Mouse (Mus musculus) hindbrain, embryonic 13.5 days (tissue): ENCODE measurements at regions not wholly inside any gene's neighbourhood (a gene's known extent, or its start where the extent isn't known, plus 50 kb on each side); places are given as distances from the start of the nearest gene placed in this dataset.
"Not testable (repeated sequence)": the region's sequence is repeated elsewhere in the genome, so short reads cannot be mapped to it uniquely, and the experiment has no call there.

Experiments used
- ATAC-seq: fragments of 200-750 bp; cut with Nextera tagmentation; 2 replicates; pipeline ENCODE4 v1.8.0; 2017; ENCODE audit warnings: moderate TSS enrichment; ENCODE audit not compliant: low FRiP score
- H3K27ac ChIP-seq: fragments of 300-500 bp; sonication (generic); 2 replicates; pipeline ENCODE4 v1.5.1; 2015; ENCODE audit warnings: inconsistent platforms, mild to moderate bottlenecking, moderate library complexity
- H3K27me3 ChIP-seq: fragments of 300-500 bp; sonication (generic); 2 replicates; pipeline ENCODE4 v1.6.1; 2015; ENCODE audit warnings: mild to moderate bottlenecking, inconsistent platforms
- H3K36me3 ChIP-seq: fragments of 300-500 bp; sonication (generic); 2 replicates; pipeline ENCODE4 v1.6.1; 2015; ENCODE audit warnings: mild to moderate bottlenecking, inconsistent platforms
- H3K4me1 ChIP-seq: fragments of 300-500 bp; sonication (generic); replicated peaks from 2 replicates; pipeline ENCODE4 v1.6.1; 2015; ENCODE audit warnings: inconsistent platforms
- H3K4me2 ChIP-seq: fragments of 300-500 bp; sonication (generic); 2 replicates; pipeline ENCODE4 v1.6.1; 2015; ENCODE audit warnings: inconsistent platforms, mild to moderate bottlenecking, moderate library complexity
- H3K4me3 ChIP-seq: fragments of 300-500 bp; sonication (generic); 2 replicates; pipeline ENCODE4 v1.5.1; 2015; ENCODE audit warnings: mild to moderate bottlenecking, inconsistent platforms
- H3K9ac ChIP-seq: fragments of 300-500 bp; sonication (generic); 2 replicates; pipeline ENCODE4 v1.6.1; 2015; ENCODE audit warnings: mild to moderate bottlenecking, inconsistent platforms
- H3K9me3 ChIP-seq: fragments of 300-500 bp; sonication (generic); 2 replicates; pipeline ENCODE4 v1.6.1; 2016; ENCODE audit warnings: inconsistent platforms
- WGBS: fragments of 180-500 bp; shearing (Covaris S2); methylation state at CpG from one replicate; pipeline ENCODE4 v1.1.7; 2015; 5-methylcytosine and 5-hydroxymethylcytosine counted together

DNA sequence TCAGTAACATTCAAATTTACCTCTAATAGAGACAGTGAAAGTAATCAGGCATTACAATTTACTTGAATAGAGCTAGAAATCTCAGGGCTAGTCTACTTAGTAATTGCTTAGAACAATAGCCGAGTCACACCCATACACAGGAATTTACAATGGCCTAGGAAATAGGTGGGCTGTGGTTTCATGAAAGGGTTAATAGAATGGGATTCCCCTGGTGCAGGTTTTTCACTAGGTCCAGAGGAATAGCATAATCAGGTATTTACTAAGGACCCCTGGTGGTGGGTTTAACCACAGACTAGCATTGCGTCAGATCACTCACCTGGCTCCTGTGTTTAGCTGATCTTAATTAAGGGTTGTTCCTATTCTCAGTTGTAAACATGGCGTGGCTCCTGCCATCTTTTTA is 290.8 kb downstream of the Cyp26b1 start:
- H3K9ac ChIP-seq, H3K4me1 ChIP-seq, H3K4me2 ChIP-seq, H3K9me3 ChIP-seq, ATAC-seq, H3K27me3 ChIP-seq, H3K27ac ChIP-seq, H3K4me3 ChIP-seq, H3K36me3 ChIP-seq: not testable (repeated sequence)
- WGBS: 86% methylated on average over 3 of the region's 3 CpGs

DNA sequence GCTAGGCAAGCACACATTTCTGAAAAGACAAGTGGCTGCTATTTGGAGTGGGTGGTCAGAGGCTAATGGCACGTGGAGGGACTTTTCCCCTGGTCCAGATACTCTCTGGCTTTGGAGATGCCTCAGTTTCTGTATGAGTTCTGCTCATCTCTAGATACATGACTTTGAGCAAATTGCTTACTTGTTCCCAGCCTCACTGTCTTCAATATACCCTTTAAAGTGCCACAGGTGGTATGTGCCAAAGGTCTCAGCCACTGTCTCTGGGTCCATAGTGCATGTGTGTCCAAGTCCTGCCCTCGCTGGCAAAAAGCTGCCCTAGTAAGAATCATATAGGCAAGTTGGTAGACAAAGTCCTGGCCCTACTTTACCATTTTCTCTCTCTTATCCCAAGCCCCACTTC is 291.5 kb downstream of the Dysf start:
- Histone ChIP-seq H3K4me3 (no peak overlapping the region), H3K4me1 (no peaks in the 10 kb centered on the region), H3K36me3 (no peaks in the 10 kb centered on the region), H3K4me2 (no peak overlapping the region), H3K9ac (no peak overlapping the region), H3K9me3 (no peaks in the 10 kb centered on the region), H3K27me3 (0 out of 2 replicates have a peak, but pooled peaks cover 5% of the 10 kb centered on the region), H3K27ac (no peak overlapping the region)
- ATAC-seq: no peak
- WGBS: 84% methylated on average over 2 of the region's 2 CpGs

DNA sequence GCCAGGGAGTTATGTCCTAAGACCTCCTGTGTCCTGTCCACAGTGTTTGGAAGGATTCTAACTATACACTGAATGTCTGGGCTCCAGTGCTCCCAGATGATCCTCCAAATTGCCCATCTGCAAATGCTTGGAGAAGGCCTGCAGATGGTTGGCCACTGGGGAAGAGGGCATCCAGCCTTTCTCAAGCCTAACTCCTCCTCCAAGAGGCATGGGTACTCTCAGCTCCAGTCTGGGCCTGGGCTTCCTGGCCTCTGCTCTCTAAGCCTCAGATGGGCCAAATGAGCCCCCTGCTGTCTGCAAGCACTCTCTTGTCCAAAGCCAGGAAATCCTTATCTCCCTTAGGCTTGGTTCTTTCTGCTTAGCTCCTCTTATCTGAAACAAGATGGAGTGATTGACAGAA is 290.8 kb downstream of the Dysf start:
- Histone ChIP-seq H3K9ac (no peak overlapping the region), H3K4me1 (no peaks in the 10 kb centered on the region), H3K4me3 (no peak overlapping the region), H3K9me3 (no peaks in the 10 kb centered on the region), H3K27ac (no peak overlapping the region), H3K4me2 (no peak overlapping the region), H3K36me3 (no peaks in the 10 kb centered on the region), H3K27me3 (0 out of 2 replicates have a peak, but pooled peaks cover 5% of the 10 kb centered on the region)
- no peak for ATAC-seq

DNA sequence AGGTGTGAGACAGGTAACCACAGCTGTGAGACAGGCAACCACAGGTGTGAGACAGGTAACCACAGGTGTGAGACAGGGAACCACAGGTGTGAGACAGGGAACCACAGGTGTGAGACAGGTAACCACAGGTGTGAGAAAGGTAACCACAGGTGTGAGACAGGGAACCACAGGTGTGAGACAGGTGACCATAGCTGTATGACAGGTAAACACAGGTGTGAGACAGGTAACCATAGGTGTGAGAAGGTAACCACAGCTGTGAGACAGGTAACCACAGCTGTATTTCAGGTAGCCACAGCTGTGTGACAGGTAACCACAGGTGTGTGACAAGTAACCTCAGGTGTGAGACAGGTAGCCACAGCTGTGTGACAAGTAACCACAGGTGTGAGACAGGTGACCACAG is 265.5 kb downstream of the Dysf start:
- not testable (repeated sequence) for H3K9ac ChIP-seq, H3K27me3 ChIP-seq, H3K36me3 ChIP-seq, H3K27ac ChIP-seq, H3K9me3 ChIP-seq, H3K4me2 ChIP-seq, ATAC-seq, H3K4me3 ChIP-seq
- peaks cover 23% of the 10 kb centered on the region for H3K4me1 ChIP-seq

DNA sequence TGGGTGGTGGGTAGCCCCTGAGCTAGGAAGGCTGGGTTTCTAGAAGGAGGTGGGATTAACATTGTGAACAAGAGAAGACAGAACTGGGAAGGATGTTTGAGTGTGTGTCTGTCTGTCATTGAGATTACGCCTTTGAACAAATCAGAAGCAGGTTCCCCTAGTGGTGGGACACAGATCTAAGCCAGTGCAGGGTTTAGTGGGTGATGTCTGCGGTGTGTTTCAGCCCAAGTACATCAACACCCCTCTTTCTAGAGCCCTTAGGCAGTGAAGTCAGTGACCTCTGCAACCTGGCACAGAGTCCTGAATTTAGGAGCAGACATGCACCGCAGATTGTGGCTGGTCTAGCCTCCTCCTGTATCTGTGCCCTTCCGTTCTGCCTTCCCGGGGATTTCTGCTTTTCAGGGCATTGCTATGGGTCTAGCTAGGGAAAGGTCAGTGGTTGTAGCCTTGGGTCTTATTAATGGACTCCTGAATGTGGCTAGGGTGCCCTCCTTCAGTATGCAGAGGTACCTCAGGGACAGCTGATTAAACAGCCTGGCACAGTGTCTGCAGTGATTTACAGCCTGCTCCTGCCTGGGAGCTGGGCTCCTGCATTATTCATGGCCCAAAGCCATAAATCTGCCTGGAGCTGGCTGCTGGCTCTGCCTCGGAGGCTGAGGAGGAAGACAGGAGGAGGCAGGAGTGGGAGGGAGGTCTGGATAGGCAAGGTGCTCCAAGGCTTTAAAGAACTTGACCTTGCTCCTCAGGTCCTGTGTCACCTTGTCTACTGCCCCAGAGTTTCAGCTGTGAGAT is 264.3 kb downstream of the Dysf start:
- Histone ChIP-seq H3K9me3 (no peaks in the 10 kb centered on the region), H3K4me3 (no peak overlapping the region), H3K9ac (no peak overlapping the region), H3K27me3 (no peaks in the 10 kb centered on the region), H3K27ac (peak overlapping the region; percentile 64; the same call in 1 of the 2 replicates), H3K36me3 (no peaks in the 10 kb centered on the region), H3K4me2 (no peak overlapping the region), H3K4me1 (peaks cover 23% of the 10 kb centered on the region)
- ATAC-seq: peak; percentile 76
- 54% methylated on average over 6 of the region's 6 CpGs for WGBS

DNA sequence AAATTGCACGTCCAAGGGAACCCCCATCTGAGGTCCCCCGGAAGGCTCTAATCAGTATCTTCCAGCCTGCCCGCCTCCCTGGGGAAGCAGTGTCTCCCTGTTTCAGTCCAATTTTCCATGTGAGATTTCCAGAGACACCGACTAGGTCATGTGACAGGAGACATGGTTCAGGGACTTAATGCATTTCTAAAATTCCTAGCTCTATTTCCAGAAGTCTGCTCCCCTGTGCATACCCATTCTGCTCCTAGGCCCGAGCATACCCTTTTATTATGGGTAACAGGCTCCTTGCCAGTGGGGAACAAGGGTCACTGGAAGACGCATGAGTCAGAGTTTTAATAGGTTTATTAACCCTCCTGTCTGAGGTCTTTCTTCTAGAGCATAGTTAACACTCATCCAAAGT is 263.6 kb downstream of the Dysf start:
- Histone ChIP-seq H3K4me2 (no peak overlapping the region), H3K9me3 (no peaks in the 10 kb centered on the region), H3K36me3 (no peaks in the 10 kb centered on the region), H3K27ac (no peak overlapping the region), H3K27me3 (no peaks in the 10 kb centered on the region), H3K4me3 (no peak overlapping the region), H3K4me1 (peaks cover 23% of the 10 kb centered on the region), H3K9ac (no peak overlapping the region)
- 67% methylated on average over 6 of the region's 6 CpGs for WGBS
- ATAC-seq: no peak

DNA sequence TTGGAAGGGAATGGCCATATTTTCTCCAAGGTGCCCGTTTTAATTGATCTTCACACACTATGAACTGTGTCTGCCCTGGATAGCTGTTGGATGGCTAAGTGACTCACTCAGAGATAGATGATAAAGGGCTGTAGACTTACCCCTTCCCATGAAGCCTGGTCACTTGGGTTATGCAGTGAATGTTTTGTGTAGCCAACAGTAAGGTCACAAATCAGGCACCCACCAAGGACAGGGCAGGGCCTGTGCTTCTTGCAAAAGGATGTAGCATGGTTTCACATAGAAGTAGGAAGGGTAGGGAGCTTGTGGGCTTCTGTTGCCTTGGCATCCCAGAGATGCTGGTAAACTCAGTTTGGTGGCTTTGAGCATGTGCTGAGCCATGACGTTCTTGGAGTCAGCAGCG is 263.1 kb downstream of the Dysf start:
- H3K4me1 ChIP-seq: peaks cover 23% of the 10 kb centered on the region
- no peaks in the 10 kb centered on the region for H3K36me3 ChIP-seq
- H3K4me3 ChIP-seq: no peak overlapping the region
- 90% methylated on average over 3 of the region's 3 CpGs for WGBS
- no peak overlapping the region for H3K4me2 ChIP-seq
- H3K9me3 ChIP-seq: no peaks in the 10 kb centered on the region
- no peak overlapping the region for H3K9ac ChIP-seq
- H3K27me3 ChIP-seq: no peaks in the 10 kb centered on the region
- H3K27ac ChIP-seq: no peak overlapping the region
- no peak for ATAC-seq

DNA sequence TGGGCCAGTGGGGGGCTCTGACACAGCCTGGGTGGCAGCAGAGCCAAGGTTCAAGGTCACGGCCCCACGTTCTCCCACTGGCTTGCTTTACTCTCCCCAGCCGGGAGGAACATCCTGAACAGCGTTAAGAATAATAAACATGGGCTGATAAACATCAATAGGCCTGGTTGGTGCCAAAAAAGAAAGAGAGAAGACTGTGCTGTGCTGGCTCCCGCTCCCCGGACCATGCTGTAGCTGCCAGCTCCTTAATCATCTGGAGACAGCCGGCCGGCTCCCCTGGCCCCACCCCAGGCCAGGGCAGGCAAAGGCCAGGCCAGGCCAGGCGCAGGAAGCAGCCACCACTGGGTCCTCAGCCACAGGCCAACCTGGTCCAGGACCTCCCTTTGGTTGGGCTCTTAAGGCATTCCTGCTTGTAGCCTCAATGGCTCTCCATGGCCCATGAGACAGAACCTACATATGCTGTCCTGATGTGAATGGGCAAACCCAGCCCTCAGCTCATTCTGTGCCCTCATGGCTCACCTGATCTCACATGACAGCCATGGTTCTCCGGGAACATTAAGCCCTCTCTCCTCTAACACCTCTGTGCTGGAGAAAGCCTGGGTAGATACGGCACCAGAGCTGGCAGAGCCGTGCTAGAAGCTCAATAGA is 262.3 kb downstream of the Dysf start:
- no peak overlapping the region for H3K9ac ChIP-seq
- H3K27ac ChIP-seq: no peak overlapping the region
- H3K9me3 ChIP-seq: no peaks in the 10 kb centered on the region
- no peak overlapping the region for H3K4me2 ChIP-seq
- H3K4me1 ChIP-seq: peaks cover 23% of the 10 kb centered on the region
- H3K27me3 ChIP-seq: no peaks in the 10 kb centered on the region
- WGBS: 58% methylated on average over 12 of the region's 12 CpGs
- no peaks in the 10 kb centered on the region for H3K36me3 ChIP-seq
- no peak overlapping the region for H3K4me3 ChIP-seq
- ATAC-seq: no peak

DNA sequence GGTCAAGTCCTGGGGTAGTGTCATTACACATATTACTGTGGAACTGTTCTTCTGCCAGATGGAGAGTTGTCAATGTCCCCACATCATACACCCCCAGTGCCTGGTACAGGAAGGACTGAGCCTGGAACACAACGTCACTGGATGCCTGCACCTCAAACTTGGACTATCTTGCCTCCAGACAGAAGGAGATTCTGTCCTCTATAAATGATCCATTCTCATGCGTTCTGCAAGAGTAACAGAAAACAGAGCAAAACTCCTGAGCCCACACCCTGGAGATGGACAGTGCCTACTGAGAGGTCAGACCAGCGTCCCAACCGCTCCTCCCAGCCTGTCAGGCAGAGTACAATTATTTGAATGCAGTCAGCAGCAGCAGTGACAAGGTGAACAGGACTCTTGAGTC is 261.1 kb downstream of the Dysf start:
- H3K36me3 ChIP-seq: no peaks in the 10 kb centered on the region
- 86% methylated on average over 4 of the region's 4 CpGs for WGBS
- peaks cover 23% of the 10 kb centered on the region for H3K4me1 ChIP-seq
- ATAC-seq: no peak
- 0 out of 2 replicates have a peak, but pooled peaks cover 4% of the 10 kb centered on the region for H3K27me3 ChIP-seq
- H3K4me3 ChIP-seq: no peak overlapping the region
- no peak overlapping the region for H3K4me2 ChIP-seq
- no peaks in the 10 kb centered on the region for H3K9me3 ChIP-seq
- no peak overlapping the region for H3K27ac ChIP-seq
- H3K9ac ChIP-seq: no peak overlapping the region

DNA sequence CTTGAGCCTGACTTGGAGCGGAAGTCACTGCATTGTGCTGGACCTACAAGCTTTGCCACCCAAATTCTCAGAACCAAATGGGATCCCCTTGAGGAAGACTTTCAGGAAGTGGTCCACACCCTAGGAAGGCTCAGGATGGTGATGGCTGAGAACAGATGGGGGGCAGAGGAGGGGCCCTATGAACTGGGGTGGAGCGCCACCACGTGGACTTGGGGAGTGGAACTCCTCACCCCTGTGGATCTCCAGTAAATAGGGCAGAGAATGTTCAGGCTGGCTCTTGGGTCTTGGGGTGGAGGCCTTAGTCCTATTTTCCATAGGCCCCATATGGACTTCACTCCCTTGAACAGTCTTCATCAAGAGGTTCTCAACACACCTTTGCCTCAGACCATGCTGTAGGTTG is 260.6 kb downstream of the Dysf start:
- Histone ChIP-seq H3K27ac (no peak overlapping the region), H3K4me2 (no peak overlapping the region), H3K4me1 (peaks cover 23% of the 10 kb centered on the region), H3K36me3 (no peaks in the 10 kb centered on the region), H3K4me3 (no peak overlapping the region), H3K27me3 (0 out of 2 replicates have a peak, but pooled peaks cover 4% of the 10 kb centered on the region), H3K9me3 (no peaks in the 10 kb centered on the region), H3K9ac (no peak overlapping the region)
- ATAC-seq: no peak
- 68% methylated on average over 3 of the region's 3 CpGs for WGBS

DNA sequence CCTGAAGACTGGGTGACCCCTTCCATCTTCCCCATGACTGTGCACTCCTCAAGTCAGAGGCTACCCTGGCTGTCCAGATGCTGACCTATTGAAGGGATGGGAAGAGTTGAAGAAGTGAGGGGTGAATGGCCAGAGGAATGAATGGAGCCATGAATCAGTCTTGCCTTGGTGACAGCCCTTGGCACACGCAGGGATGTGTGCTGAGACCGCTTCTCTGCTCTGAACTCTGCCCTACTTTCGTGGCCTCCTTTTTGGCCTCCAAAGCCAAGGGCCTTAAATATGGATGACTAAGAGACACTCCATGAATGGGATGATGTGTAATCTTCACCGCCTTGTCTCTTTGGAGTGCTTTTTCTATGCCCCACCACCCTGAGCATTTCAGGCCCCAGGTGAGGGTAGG is 259.7 kb downstream of the Dysf start:
- ATAC-seq: no peak
- no peak overlapping the region for H3K4me2 ChIP-seq
- H3K4me1 ChIP-seq: peaks cover 18% of the 10 kb centered on the region
- H3K27ac ChIP-seq: no peak overlapping the region
- no peaks in the 10 kb centered on the region for H3K9me3 ChIP-seq
- H3K4me3 ChIP-seq: no peak overlapping the region
- no peak overlapping the region for H3K9ac ChIP-seq
- H3K27me3 ChIP-seq: 0 out of 2 replicates have a peak, but pooled peaks cover 4% of the 10 kb centered on the region
- H3K36me3 ChIP-seq: no peaks in the 10 kb centered on the region
- WGBS: 91% methylated on average over 4 of the region's 4 CpGs

DNA sequence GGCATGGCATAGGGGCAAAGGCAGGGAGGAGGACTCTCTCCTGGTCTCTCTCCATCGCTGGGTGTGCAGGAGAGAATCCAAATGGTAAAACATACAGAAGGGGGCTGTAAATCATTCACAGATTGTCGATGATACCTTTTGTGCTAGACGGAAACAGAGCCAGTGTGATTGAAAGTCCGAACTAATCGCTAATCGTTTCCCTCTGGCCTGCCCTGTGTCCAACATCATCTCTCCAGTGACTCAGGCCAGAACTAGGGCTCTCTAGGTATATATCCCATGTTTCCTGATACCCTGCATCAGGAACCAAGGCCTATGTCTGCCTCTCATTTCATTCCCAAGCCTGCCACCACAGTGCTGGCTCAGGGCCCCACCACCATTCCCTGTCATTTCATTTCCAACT is 259.1 kb downstream of the Dysf start:
- Histone ChIP-seq H3K4me1 (peaks cover 12% of the 10 kb centered on the region; the same call in 1 of the 2 replicates), H3K9me3 (no peaks in the 10 kb centered on the region), H3K27ac (no peak overlapping the region), H3K36me3 (no peaks in the 10 kb centered on the region), H3K27me3 (0 out of 2 replicates have a peak, but pooled peaks cover 4% of the 10 kb centered on the region), H3K4me3 (no peak overlapping the region), H3K4me2 (no peak overlapping the region), H3K9ac (no peak overlapping the region)
- ATAC-seq: no peak
- WGBS: 85% methylated on average over 6 of the region's 6 CpGs

DNA sequence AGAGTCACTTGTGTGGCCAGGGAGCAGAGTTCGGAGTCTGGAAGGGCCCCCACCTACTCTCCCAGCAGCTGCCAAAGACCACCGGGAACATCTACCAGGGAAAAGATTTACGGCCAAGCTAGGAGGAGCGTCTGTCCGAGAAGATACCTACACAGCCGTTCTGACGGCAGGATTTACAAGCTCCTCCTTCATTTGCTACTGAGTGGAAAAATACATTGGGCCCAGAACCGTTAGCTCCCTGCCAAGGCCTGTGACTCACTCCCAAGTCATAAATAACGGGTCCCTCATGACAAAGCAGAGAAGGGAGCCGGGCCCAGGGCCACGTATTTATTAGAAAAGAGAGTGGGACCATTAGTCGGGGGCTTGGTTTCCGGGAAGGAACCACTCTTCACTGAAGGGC is 258.3 kb downstream of the Dysf start:
- 0 out of 2 replicates have a peak, but pooled peaks cover 4% of the 10 kb centered on the region for H3K27me3 ChIP-seq
- H3K9ac ChIP-seq: no peak overlapping the region
- no peak overlapping the region for H3K4me3 ChIP-seq
- no peaks in the 10 kb centered on the region for H3K9me3 ChIP-seq
- no peak overlapping the region for H3K4me2 ChIP-seq
- 74% methylated on average over 13 of the region's 13 CpGs for WGBS
- H3K4me1 ChIP-seq: 0 out of 2 replicates have a peak, but pooled peaks cover 4% of the 10 kb centered on the region
- no peaks in the 10 kb centered on the region for H3K36me3 ChIP-seq
- no peak for ATAC-seq
- no peak overlapping the region for H3K27ac ChIP-seq
